Mouse (Mus musculus): ENCODE data around the gene Cel. TPM values are rescaled to one million over a fixed set of nuclear protein-coding genes. Genes with fewer than 3 reads are reported as not detected.

The Cel gene
- 0.25 TPM in 1 of 2 replicates, not detected in the other for polyA plus RNA-seq (2015; fragmentation: Nextera tagmentation; extraction: Ambion mirVana)

DNA sequence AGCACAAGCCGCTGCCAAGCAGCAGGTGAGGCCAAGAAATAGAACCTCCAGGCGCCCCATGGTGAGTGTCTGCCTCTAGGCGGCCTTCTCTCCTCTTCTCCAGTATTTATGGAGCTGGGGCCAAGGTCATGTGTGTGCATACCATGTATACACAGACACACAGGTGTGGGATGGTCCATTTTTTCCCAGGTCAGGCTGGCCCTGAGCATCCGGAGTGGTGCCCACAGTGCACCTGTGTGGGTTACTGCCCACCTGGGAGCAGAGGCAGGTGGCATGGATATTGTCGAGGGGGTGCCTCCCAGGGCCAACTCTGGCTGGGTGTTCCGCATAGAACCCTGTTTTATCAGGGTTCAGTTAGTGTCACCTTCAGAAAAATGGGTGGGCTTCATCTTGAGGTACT is at the start of gene Cel:
Cel (minus strand) TSS at position 101 of the 400 bp plus-strand sequence.
- Histone ChIP-seq H3K9me3 (replicated peaks) (no peaks in the 10 kb centered on the region), H3K9ac (no peak within 1 kb of the TSS), H3K27me3 (no peaks in the 10 kb centered on the region), H3K36me3 (peaks cover 29% of the 10 kb centered on the region), H3K4me2 (no peak within 1 kb of the TSS), H3K4me1 (replicated peaks) (no peaks in the 10 kb centered on the region), H3K4me3 (no peak within 1 kb of the TSS), H3K27ac (no peak within 1 kb of the TSS)
- no peak for ATAC-seq (replicated peaks; ENCODE audit: insufficient number of reproducible peaks, insufficient read depth, low FRiP score, low read depth)
- 65% methylated on average over 6 of the region's 6 CpGs for WGBS

GRCm38 (mm10) chr2:28612436-28613063 is 49.3 kb upstream of the Cel start:
- 73% methylated on average over 10 of the region's 10 CpGs for WGBS
- Histone ChIP-seq H3K9me3 (replicated peaks) (no peaks in the 10 kb centered on the region), H3K27me3 (peaks cover 7% of the 10 kb centered on the region; the same call in 1 of the 2 replicates), H3K4me2 (no peak overlapping the region), H3K9ac (no peak overlapping the region), H3K4me1 (replicated peaks) (peaks cover 11% of the 10 kb centered on the region), H3K27ac (no peak overlapping the region), H3K4me3 (no peak overlapping the region), H3K36me3 (no peaks in the 10 kb centered on the region)
- no peak for ATAC-seq (replicated peaks; ENCODE audit: insufficient number of reproducible peaks, insufficient read depth, low FRiP score, low read depth)

- Histone ChIP-seq H3K9me3 (replicated peaks) (no peaks in the 10 kb centered on the region), H3K9ac (no peak overlapping the region), H3K4me1 (replicated peaks) (peaks cover 6% of the 10 kb centered on the region; the same call in 1 of the 2 replicates), H3K36me3 (no peaks in the 10 kb centered on the region), H3K27ac (no peak overlapping the region), H3K4me2 (no peak overlapping the region), H3K4me3 (no peak overlapping the region), H3K27me3 (peaks cover 7% of the 10 kb centered on the region; the same call in 1 of the 2 replicates)
- no peak for ATAC-seq (replicated peaks; ENCODE audit: insufficient number of reproducible peaks, insufficient read depth, low FRiP score, low read depth)
- WGBS = 85% methylated on average over 17 of the region's 17 CpGs
Measured at GRCm38 (mm10) chr2:28611407-28611787, 48.2 kb upstream of the Cel start.

GRCm38 (mm10) chr2:28610716-28611406 is 47.7 kb upstream of the Cel start:
- H3K27me3 ChIP-seq = peaks cover 7% of the 10 kb centered on the region; the same call in 1 of the 2 replicates
- H3K9ac ChIP-seq = no peak overlapping the region
- H3K9me3 ChIP-seq (replicated peaks) = no peaks in the 10 kb centered on the region
- peaks cover 11% of the 10 kb centered on the region for H3K4me1 ChIP-seq (replicated peaks)
- 81% methylated on average over 12 of the region's 12 CpGs for WGBS
- H3K4me3 ChIP-seq = no peak overlapping the region
- no peaks in the 10 kb centered on the region for H3K36me3 ChIP-seq
- ATAC-seq (replicated peaks; ENCODE audit: insufficient number of reproducible peaks, insufficient read depth, low FRiP score, low read depth) = no peak
- H3K27ac ChIP-seq = no peak overlapping the region
- no peak overlapping the region for H3K4me2 ChIP-seq

DNA sequence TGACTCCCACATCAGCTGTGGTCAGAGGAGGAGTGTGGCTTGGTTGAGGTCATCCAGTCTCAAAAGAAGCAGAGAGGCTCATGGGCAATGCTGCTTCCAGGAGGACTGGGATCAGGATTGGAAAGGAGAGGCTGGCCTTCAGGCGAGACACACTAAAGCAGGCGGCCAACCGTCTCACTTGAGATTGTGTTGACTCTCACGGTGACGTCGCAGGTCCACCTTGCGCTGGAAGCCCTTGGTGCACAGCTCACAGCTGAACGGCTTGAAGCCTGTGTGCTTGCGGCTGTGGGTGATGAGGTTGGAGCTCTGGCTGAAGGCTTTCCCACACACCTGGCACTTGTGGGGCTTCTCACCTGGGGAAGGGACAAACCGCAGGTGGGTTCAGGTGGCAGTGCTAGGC is 46.6 kb upstream of the Cel start:
- no peak overlapping the region for H3K9ac ChIP-seq
- WGBS = 74% methylated on average over 10 of the region's 10 CpGs
- peaks cover 13% of the 10 kb centered on the region for H3K4me1 ChIP-seq (replicated peaks)
- H3K9me3 ChIP-seq (replicated peaks) = no peaks in the 10 kb centered on the region
- no peak overlapping the region for H3K27ac ChIP-seq
- H3K4me2 ChIP-seq = no peak overlapping the region
- H3K27me3 ChIP-seq = peaks cover 7% of the 10 kb centered on the region; the same call in 1 of the 2 replicates
- no peak for ATAC-seq (replicated peaks; ENCODE audit: insufficient number of reproducible peaks, insufficient read depth, low FRiP score, low read depth)
- no peaks in the 10 kb centered on the region for H3K36me3 ChIP-seq
- no peak overlapping the region for H3K4me3 ChIP-seq

GRCm38 (mm10) chr2:28607341-28608165 is 44.4 kb upstream of the Cel start:
- Histone ChIP-seq H3K36me3 (no peaks in the 10 kb centered on the region), H3K27me3 (no peaks in the 10 kb centered on the region), H3K4me2 (no peak overlapping the region), H3K4me3 (no peak overlapping the region), H3K9ac (no peak overlapping the region), H3K27ac (no peak overlapping the region), H3K9me3 (replicated peaks) (no peaks in the 10 kb centered on the region), H3K4me1 (replicated peaks) (peaks cover 14% of the 10 kb centered on the region)
- ATAC-seq (replicated peaks; ENCODE audit: insufficient number of reproducible peaks, insufficient read depth, low FRiP score, low read depth) = no peak
- WGBS = 49% methylated on average over 10 of the region's 10 CpGs

GRCm38 (mm10) chr2:28606601-28607340 is 43.6 kb upstream of the Cel start:
- no peaks in the 10 kb centered on the region for H3K36me3 ChIP-seq
- H3K4me3 ChIP-seq = no peak overlapping the region
- no peak overlapping the region for H3K27ac ChIP-seq
- no peaks in the 10 kb centered on the region for H3K9me3 ChIP-seq (replicated peaks)
- no peaks in the 10 kb centered on the region for H3K27me3 ChIP-seq
- peaks cover 21% of the 10 kb centered on the region for H3K4me1 ChIP-seq (replicated peaks)
- H3K4me2 ChIP-seq = no peak overlapping the region
- H3K9ac ChIP-seq = no peak overlapping the region
- ATAC-seq (replicated peaks; ENCODE audit: insufficient number of reproducible peaks, insufficient read depth, low FRiP score, low read depth) = 0 out of 2 replicates have a peak, but pooled peaks have one; percentile 12
- 62% methylated on average over 8 of the region's 8 CpGs for WGBS

DNA sequence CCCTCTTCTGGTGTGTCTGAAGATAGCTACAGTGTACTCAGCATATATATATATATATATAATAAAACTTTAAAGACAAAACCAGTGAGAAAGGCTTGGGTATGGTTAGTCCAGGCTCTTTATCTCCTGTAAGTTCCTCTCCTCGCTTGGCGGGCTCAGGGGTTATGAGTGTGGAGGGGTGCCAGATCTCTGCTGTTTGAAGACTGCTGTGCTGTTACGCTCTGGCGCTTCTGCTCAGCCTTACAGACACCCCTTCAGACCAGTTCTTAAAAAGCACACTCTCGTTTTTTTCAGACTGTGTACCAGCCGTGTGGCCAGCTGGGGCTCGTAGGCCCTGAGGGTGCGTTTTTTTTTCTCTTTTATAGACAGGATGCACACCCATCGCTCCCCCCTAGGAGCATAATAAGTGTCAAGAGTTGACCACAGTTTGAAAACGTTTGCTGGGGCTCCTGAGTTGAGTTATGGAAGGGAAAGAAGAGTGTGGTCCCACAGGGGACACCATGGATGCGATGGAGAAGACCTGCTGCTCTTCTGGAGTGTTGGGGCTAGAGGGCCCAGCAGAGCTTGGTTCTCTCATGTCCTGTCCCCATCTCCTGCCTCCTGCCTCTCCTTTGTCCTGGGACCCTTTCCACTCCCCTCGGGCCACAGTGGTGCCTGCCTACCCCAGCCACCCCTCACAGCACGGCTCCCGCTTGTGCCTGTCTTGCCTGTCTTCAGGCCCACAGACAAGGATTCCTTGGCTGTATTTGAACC is 42.8 kb upstream of the Cel start:
- Histone ChIP-seq H3K27me3 (no peaks in the 10 kb centered on the region), H3K9me3 (replicated peaks) (no peaks in the 10 kb centered on the region), H3K36me3 (no peaks in the 10 kb centered on the region), H3K4me1 (replicated peaks) (peaks cover 22% of the 10 kb centered on the region), H3K4me2 (no peak overlapping the region), H3K4me3 (no peak overlapping the region), H3K27ac (no peak overlapping the region), H3K9ac (no peak overlapping the region)
- ATAC-seq (replicated peaks; ENCODE audit: insufficient number of reproducible peaks, insufficient read depth, low FRiP score, low read depth) = no peak
- WGBS = 62% methylated on average over 14 of the region's 14 CpGs

DNA sequence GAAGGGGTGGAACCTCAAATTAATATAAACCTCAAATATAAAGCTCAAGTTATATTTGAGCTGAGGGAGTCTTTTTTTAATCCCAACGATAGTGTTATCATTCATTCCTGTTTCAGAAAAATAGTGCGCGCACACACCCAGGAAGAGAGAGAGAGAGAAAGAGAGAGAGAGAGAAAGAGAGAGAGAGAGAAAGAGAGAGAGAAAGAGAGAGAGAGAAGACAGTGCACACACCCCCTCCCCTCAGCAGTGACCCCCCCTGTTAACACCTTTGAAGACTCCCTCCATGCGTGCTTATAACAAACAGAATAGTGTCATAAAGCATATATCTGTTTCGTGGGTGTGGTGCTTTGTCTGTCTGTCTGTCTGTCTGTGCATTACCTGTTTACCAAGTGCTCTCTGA is 40.3 kb upstream of the Cel start:
- no peak overlapping the region for H3K4me3 ChIP-seq
- no peak overlapping the region for H3K4me2 ChIP-seq
- H3K4me1 ChIP-seq (replicated peaks) = peaks cover 30% of the 10 kb centered on the region
- H3K9me3 ChIP-seq (replicated peaks) = no peaks in the 10 kb centered on the region
- no peak overlapping the region for H3K27ac ChIP-seq
- H3K27me3 ChIP-seq = no peaks in the 10 kb centered on the region
- 83% methylated on average over 5 of the region's 5 CpGs for WGBS
- ATAC-seq (replicated peaks; ENCODE audit: insufficient number of reproducible peaks, insufficient read depth, low FRiP score, low read depth) = no peak
- no peaks in the 10 kb centered on the region for H3K36me3 ChIP-seq
- H3K9ac ChIP-seq = no peak overlapping the region

DNA sequence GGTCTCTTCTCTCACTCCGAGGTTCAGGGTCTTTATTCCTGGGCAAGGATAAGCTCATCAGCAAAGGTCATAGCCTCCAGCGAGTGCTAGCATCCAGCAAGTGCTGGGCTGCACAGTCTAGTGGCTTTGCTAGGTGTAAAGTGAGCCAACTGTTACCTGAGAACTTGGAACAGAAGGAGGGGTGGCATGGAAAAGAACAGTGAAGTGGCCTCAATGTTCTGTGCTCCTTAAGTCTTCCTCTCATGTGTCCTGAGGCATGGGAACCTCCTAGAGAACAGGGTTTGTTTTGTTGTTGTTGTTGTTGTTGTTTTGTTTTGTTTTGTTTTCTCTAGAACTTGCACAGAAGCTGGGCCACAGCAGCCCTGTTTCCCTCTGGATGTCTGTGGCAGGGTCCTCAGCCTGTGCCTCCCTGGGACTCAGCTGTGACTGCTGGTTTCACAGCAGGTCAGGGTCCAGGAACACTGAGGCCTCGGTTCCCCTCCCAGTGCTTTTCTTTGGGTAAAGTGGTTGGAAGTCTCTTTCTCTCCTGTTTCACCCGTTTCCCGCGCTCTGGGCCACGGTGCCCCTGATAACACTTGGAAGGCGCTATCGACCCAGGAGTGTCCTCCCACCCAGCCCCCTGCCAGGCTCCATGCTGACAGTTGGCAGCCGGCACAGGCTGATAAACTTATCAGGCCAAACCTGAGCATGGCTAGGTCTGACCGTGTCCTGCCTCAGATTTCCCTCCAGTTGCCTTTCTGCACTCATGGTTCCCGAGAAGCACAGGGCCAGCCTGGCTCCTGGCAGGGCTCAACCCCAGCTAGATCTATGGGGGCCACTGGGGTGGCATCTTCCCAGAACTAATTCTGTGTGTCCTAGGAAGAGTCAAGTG is 38.8 kb upstream of the Cel start:
- H3K27ac ChIP-seq = no peak overlapping the region
- ATAC-seq (replicated peaks; ENCODE audit: insufficient number of reproducible peaks, insufficient read depth, low FRiP score, low read depth) = 0 out of 2 replicates have a peak, but pooled peaks have one; percentile 5

More for the DNA sequence above, 38.8 kb upstream of the Cel start:
- no peaks in the 10 kb centered on the region for H3K27me3 ChIP-seq
- no peak overlapping the region for H3K4me3 ChIP-seq
- H3K9ac ChIP-seq = no peak overlapping the region
- 29% methylated on average over 12 of the region's 12 CpGs for WGBS
- peaks cover 33% of the 10 kb centered on the region for H3K4me1 ChIP-seq (replicated peaks)
- H3K9me3 ChIP-seq (replicated peaks) = no peaks in the 10 kb centered on the region
- H3K36me3 ChIP-seq = no peaks in the 10 kb centered on the region
- no peak overlapping the region for H3K4me2 ChIP-seq
